Mouse (Mus musculus): ENCODE measurements around the gene Kif3b. TPM values are rescaled to one million over a fixed set of nuclear protein-coding genes. Genes with fewer than 3 reads are reported as not detected.

Gene Kif3b
- polyA plus RNA-seq, 1 experiment from 2014 or later: 6.0 TPM

DNA sequence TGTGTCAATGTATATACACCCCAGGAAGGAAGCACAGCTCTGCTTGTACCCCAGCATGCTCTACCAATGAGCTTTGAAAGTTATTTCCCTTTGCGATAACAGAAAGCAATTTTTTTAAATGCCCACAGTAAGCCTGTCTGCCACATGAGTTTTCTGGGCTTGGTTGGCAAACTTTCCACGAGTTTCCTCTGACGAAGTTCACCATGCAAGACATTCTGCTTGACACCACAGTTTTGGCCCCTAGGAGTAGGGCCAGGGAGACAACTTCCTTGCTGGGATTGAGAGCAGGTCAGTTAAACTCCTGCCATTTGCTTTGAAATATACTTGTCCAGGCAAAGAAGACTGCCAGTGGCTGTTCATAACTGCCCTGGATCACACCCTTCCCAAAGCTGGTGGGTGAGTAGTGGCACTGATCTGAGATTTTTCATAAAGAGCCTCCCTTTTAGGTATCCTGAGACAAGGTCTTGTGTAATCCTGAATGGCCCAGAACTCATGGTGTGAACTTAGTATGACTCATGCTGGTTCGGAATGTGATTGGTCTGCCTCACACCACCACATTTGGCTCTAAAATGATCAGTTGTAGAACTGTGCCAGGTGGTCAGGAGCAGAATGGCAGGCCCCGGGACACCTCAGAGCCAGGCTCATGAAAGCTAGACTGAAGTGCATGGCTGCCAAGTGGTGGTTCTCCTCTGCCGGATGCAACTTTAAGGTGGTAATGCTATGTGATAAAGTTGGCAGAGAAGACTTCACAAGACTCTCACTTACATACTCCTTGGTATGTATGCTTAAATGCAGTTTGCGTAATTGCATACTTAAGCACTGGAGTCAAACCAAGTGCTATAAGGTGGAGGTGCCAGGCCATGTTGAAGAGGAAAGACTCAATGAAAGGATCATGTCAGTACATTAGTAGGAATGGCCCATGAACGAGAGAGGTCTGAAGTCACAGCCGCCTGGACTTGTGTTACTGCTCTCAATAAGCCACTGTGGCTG, 47.4 kb downstream of the Kif3b start:
- Histone ChIP-seq H3K4me3 (replicated peaks; ENCODE audit: low read depth, low read length) (no peak overlapping the region), H3K9ac (ENCODE audit: low read depth, low read length) (no peak overlapping the region), H3K9me3 (replicated peaks; ENCODE audit: low read length) (no peaks in the 10 kb centered on the region), H3K36me3 (ENCODE audit: insufficient read depth, low read length) (no peaks in the 10 kb centered on the region), H3K4me1 (replicated peaks; ENCODE audit: insufficient read depth, low read length) (0 out of 2 replicates have a peak, but pooled peaks cover 5% of the 10 kb centered on the region), H3K27ac (no peak overlapping the region), H3K4me2 (ENCODE audit: low read length) (no peak overlapping the region), H3K27me3 (ENCODE audit: insufficient read depth, low read length) (no peaks in the 10 kb centered on the region)
- TF ChIP-seq CTCF (IDR thresholded peaks at IDR 0.05; ENCODE audit: low read depth): no peak
- ATAC-seq (replicated peaks; ENCODE audit: low FRiP score, low read depth): no peak
- no peak for DNase-seq (ENCODE audit: low spot score)
- 83% methylated on average over 9 of the region's 9 CpGs for WGBS

DNA sequence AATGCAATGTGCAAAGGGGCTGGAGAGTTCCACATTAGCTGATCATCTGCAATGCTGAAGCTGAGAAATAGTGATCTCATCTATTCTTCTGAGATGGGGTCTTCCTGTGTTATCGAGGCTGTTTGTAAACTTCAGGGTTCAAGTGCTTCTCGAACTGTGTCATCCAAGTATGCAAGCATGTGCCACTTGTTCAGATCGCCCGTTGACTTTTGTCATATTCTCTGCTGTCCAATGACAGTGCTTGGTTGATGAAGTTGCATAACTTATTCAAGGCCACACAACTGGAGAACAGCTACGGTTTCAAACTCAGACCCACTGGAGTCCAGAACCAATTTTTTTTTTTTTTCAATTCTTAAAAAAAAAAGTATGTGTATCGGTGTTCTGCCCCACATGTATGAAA, 51.0 kb downstream of the Kif3b start:
- ATAC-seq (replicated peaks; ENCODE audit: low FRiP score, low read depth) (no peak), DNase-seq (ENCODE audit: low spot score) (no peak)
- no peaks in the 10 kb centered on the region for H3K36me3 ChIP-seq (ENCODE audit: insufficient read depth, low read length)
- TF ChIP-seq CTCF (IDR thresholded peaks at IDR 0.05; ENCODE audit: low read depth): no peak
- H3K4me2 ChIP-seq (ENCODE audit: low read length): no peak overlapping the region
- no peaks in the 10 kb centered on the region for H3K27me3 ChIP-seq (ENCODE audit: insufficient read depth, low read length)
- H3K27ac ChIP-seq: no peak overlapping the region
- no peak overlapping the region for H3K4me3 ChIP-seq (replicated peaks; ENCODE audit: low read depth, low read length)
- no peak overlapping the region for H3K9ac ChIP-seq (ENCODE audit: low read depth, low read length)
- WGBS: 90% methylated on average over 6 of the region's 6 CpGs
- H3K4me1 ChIP-seq (replicated peaks; ENCODE audit: insufficient read depth, low read length): 0 out of 2 replicates have a peak, but pooled peaks cover 5% of the 10 kb centered on the region
- H3K9me3 ChIP-seq (replicated peaks; ENCODE audit: low read length): no peaks in the 10 kb centered on the region

DNA sequence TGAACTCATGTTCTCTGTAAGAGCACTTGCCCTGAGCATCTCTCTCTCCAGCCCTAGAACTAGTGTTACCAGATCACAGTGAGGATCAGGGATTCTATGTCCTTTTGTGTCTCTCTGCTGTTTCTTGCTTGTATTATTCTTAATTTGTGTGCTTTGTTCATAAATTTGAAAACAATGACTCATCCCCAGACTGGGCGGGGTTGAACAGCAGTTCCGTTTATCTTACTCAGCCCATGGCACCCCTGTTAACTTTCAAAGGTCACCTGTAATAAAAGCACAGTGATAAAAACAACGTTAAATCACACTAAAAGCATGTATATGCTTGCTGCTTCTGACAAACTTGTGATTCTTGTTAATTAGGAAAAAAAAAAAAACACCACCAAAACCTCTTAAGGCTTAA, 51.4 kb downstream of the Kif3b start:
- TF ChIP-seq CTCF (IDR thresholded peaks at IDR 0.05; ENCODE audit: low read depth): no peak
- H3K9ac ChIP-seq (ENCODE audit: low read depth, low read length): no peak overlapping the region
- no peak for DNase-seq (ENCODE audit: low spot score)
- WGBS: 71% methylated on average over 3 of the region's 3 CpGs
- H3K4me2 ChIP-seq (ENCODE audit: low read length): no peak overlapping the region
- H3K27ac ChIP-seq: no peak overlapping the region
- no peaks in the 10 kb centered on the region for H3K27me3 ChIP-seq (ENCODE audit: insufficient read depth, low read length)
- 0 out of 2 replicates have a peak, but pooled peaks cover 4% of the 10 kb centered on the region for H3K4me1 ChIP-seq (replicated peaks; ENCODE audit: insufficient read depth, low read length)
- H3K36me3 ChIP-seq (ENCODE audit: insufficient read depth, low read length): no peaks in the 10 kb centered on the region
- no peaks in the 10 kb centered on the region for H3K9me3 ChIP-seq (replicated peaks; ENCODE audit: low read length)
- no peak for ATAC-seq (replicated peaks; ENCODE audit: low FRiP score, low read depth)
- H3K4me3 ChIP-seq (replicated peaks; ENCODE audit: low read depth, low read length): no peak overlapping the region

DNA sequence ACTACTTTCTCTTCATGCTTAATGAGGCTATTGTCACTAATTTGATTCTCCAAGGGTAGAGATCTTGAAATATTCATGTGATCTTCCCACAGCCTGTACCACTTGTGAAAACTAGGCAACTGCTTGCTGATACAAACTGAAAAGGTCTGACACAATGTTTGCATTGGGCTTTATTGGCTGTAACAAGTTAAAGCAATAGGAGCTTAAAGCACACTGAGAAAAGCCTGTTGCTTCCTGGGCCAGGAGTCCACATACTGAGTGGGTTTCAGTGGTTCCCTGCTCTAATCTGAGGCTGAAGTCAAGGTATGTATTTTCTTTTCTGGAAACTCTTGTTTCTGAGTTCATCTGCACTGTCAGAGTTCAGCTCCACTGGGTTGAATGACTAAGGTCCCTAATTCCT, 52.0 kb downstream of the Kif3b start:
- H3K4me2 ChIP-seq (ENCODE audit: low read length): no peak overlapping the region
- no peaks in the 10 kb centered on the region for H3K27me3 ChIP-seq (ENCODE audit: insufficient read depth, low read length)
- no peak overlapping the region for H3K27ac ChIP-seq
- no peak overlapping the region for H3K9ac ChIP-seq (ENCODE audit: low read depth, low read length)
- no peak for ATAC-seq (replicated peaks; ENCODE audit: low FRiP score, low read depth)
- no peak overlapping the region for H3K4me3 ChIP-seq (replicated peaks; ENCODE audit: low read depth, low read length)
- no peak for DNase-seq (ENCODE audit: low spot score)
- H3K9me3 ChIP-seq (replicated peaks; ENCODE audit: low read length): no peaks in the 10 kb centered on the region
- no peaks in the 10 kb centered on the region for H3K36me3 ChIP-seq (ENCODE audit: insufficient read depth, low read length)
- H3K4me1 ChIP-seq (replicated peaks; ENCODE audit: insufficient read depth, low read length): no peaks in the 10 kb centered on the region
- no peak for TF ChIP-seq CTCF (IDR thresholded peaks at IDR 0.05; ENCODE audit: low read depth)

- peak overlapping the region; percentile 69 for H3K4me2 ChIP-seq (ENCODE audit: low read length)
- no peak for DNase-seq (ENCODE audit: low spot score)
- H3K36me3 ChIP-seq (ENCODE audit: insufficient read depth, low read length): no peaks in the 10 kb centered on the region
- peak overlapping the region; percentile 80 for H3K27ac ChIP-seq
- no peak for ATAC-seq (replicated peaks; ENCODE audit: low FRiP score, low read depth)
- H3K9ac ChIP-seq (ENCODE audit: low read depth, low read length): peak overlapping the region; percentile 65
- H3K4me1 ChIP-seq (replicated peaks; ENCODE audit: insufficient read depth, low read length): peaks cover 10% of the 10 kb centered on the region
- no peaks in the 10 kb centered on the region for H3K9me3 ChIP-seq (replicated peaks; ENCODE audit: low read length)
- WGBS: 5% methylated on average over 11 of the region's 11 CpGs
- H3K4me3 ChIP-seq (replicated peaks; ENCODE audit: low read depth, low read length): peak overlapping the region; percentile 94
- TF ChIP-seq CTCF (IDR thresholded peaks at IDR 0.05; ENCODE audit: low read depth): no peak
- H3K27me3 ChIP-seq (ENCODE audit: insufficient read depth, low read length): no peaks in the 10 kb centered on the region
Measured at GRCm38 (mm10) chr2:153345071-153345453, 53.8 kb downstream of the Kif3b start.

DNA sequence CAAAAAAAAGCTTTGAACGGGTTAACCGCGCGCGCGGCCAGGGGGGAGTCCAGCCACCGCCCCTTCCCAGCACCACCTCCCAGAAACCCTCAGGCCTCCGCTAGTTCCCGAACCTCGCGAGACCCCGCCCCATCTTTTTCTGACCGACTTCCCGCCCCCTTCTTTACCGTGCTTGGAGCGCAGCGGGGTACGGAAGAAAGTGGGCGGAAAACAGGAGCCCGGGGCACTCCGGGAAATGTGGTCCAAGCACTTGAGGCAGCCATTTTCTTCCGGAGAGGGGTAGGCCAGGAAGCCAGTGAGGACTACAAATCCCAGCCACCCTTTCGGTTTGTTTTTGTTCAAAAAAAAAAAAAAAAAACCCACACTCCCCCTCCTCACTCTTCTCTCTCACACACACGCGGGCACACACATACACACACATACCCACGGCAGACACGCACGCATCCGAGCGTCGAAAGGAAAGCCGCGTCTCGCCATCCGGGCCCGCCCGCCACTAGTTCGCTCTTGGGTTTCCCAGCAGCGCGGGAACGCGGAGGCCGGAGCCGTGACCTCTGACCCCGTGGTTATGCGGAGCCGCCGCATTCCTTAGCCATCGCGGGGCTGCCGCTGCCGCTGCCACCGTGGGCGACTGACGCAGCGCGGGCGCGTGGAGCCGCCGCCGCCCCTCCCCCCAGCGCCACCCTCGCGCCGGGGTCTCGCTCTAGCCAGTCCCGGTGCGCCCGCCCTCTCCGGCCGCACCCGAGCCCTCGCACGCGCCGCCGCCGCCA, 54.4 kb downstream of the Kif3b start, which contains the start of gene Asxl1:
TSS of gene Asxl1 (plus strand) at position 376 of the 767 bp plus-strand sequence.
- Histone ChIP-seq H3K27ac (peak within 1 kb of the TSS; percentile 100), H3K9me3 (replicated peaks; ENCODE audit: low read length) (no peaks in the 10 kb centered on the region), H3K4me3 (replicated peaks; ENCODE audit: low read depth, low read length) (peak within 1 kb of the TSS; percentile 94), H3K36me3 (ENCODE audit: insufficient read depth, low read length) (no peaks in the 10 kb centered on the region), H3K4me1 (replicated peaks; ENCODE audit: insufficient read depth, low read length) (peaks cover 13% of the 10 kb centered on the region), H3K9ac (ENCODE audit: low read depth, low read length) (peak within 1 kb of the TSS; percentile 99), H3K4me2 (ENCODE audit: low read length) (peak within 1 kb of the TSS; percentile 69), H3K27me3 (ENCODE audit: insufficient read depth, low read length) (no peaks in the 10 kb centered on the region)
- WGBS: under 1% methylated on average over 60 of the region's 79 CpGs
- peak; percentile 96 for ATAC-seq (replicated peaks; ENCODE audit: low FRiP score, low read depth)
- peak; percentile 100 for DNase-seq (ENCODE audit: low spot score)
- no peak for TF ChIP-seq CTCF (IDR thresholded peaks at IDR 0.05; ENCODE audit: low read depth)
